Mouse (Mus musculus) embryo, embryonic 11.5 days (tissue): ENCODE measurements around the gene Ankrd12.

Experiments
- DNase-seq: peaks from one replicate; pipeline ENCODE4 v3.0.0-alpha.2; 2012; ENCODE audit warnings: low read depth, low spot score

Ankrd12 gene

DNA sequence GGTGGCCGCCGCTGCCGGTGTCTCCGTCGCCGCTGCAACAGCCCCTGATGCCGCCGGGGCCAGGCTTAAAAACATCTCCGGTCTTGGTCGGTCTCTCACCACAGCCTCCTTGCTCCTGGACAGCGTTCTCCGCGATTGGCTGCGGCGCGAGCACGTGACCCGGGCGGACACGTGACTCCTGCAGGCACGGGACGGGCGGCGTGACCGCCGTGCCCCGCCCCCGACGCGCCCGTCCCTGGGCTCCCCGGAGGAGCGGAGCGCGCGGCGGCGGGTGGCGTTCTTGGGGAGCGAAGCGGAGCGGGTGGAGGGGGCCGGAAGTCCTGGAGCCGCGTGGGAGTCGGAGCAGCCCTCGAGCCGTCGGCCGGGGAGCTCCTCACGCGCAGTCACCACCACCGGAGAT lies at the start of gene Ankrd12:
Gene Ankrd12 (minus strand): TSS at position 156 of the 400 bp plus-strand sequence.
- peak; percentile 88 for DNase-seq

DNA sequence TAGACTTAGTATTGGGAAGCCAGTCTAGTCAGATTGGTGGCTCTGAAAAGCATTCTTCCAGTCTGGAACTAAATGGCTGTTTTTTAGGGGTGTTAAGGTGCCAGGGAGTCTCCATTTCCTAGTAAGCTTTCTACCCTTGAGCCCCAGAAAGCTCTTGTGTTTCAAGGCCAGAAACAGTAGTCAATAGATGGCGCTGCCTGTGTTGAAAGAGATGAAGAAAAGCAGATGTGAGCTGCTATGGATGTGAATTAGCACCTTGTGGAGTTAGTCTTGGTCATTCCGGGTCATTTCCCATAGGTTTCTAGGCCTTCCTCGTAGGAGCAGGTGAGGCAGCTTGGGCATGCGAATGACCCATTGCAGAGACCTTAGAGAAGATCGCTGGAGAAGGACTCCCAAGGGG lies 48.3 kb upstream of the Ankrd12 start:
- DNase-seq, result no peak

DNA sequence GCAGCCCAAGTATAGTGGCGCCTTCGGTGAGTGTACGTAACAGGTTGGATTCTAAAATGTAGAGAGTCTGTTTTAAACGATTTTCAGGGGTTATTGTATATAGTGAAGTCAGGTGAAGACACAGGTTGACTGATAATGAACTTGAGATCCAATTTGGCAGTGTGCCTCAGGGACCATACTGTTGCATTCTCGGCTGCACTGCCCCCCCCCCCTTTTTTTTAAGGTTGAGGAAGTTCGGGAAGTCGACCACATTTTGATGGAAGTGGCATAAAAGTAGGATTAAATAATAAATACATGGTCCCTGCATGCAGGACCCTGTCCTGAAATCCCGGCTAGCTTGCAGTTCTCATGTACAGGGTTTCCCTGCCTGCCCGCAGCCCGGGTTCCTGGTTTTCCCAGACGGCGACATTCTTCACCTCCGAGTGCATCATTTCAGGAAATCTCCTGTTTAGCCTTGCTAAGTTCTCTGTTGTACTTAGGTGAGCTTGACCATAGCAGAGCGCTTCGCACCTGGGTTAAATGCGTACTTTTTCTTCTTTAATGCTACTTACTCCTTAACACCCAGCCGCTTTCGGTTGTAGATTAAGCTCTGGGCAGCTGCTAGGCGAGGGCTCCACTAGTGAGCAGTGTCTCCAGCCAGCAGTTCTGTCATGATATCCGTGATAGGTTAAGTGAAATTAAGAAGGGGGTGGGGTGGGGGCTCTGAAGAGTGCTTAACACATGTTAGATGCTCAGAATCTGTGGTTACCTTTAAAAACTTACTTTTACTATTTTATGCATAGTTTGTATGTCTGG lies 47.1 kb upstream of the Ankrd12 start:
- DNase-seq, result no peak

- peak; percentile 82 for DNase-seq
These were observed 46.4 kb upstream of the Ankrd12 start, which contains the start of gene Ddx11 for GRCm38 (mm10) chr17:66123066-66123815. Ddx11 (plus strand) TSS chr17:66123520.

DNA sequence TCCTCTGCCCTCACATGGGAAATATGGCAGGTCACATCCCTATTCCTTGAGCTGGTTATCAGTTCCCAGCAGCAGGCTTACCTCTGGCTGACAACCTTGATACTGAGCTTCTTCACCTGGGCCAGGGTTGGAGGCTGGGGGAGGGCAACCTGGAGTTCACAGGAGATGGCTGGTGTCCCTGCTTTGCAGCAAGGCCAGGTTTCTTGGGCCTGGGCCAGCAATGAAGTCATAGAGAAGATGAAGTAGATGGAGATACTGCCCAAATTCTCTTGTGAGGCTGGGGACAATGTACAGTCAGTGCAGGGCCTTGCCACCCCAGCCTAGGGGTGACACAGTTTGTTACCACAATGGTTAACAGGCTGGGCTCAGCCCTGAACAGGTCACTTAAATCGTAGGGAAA lies 43.8 kb upstream of the Ankrd12 start:
- no peak for DNase-seq

DNA sequence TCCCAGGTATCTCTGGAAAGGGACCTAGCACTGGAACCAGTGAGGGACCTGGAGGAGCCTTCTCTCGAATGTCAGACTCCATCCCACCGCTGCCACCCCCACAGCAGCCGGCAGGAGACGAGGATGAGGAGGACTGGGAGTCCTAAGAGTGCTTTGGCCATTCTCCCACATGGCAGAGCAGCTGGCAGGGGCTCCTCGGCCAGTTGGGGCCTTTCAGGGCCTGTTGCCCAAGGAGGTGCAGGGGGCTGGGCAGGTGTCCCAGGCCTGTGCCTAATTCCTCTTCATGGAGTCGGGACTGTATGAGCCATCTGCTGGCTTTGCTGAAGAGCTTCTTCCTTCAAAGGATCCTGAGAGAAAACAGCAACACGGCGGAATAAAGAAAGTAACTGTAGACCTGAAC lies 42.1 kb upstream of the Ankrd12 start:
- no peak for DNase-seq

DNA sequence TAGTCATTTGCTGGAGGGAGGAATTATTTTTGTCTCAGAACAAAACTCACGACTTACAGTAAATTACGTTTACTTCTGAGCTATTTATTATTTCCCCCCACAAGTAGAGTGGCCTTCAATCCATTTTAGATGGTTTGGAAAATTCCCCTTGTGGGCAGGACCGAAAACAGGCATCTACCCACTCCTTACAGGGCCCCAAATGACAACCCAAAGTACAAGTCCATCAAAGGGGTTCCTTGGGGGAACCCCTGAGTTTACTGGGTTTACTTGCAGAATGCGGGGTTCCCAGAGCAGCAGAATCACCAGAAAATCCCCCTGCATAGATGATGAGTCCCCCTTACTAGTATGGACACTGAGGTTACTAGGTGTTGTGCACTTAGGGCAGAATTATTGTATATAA lies 35.3 kb upstream of the Ankrd12 start:
- DNase-seq, result no peak

DNA sequence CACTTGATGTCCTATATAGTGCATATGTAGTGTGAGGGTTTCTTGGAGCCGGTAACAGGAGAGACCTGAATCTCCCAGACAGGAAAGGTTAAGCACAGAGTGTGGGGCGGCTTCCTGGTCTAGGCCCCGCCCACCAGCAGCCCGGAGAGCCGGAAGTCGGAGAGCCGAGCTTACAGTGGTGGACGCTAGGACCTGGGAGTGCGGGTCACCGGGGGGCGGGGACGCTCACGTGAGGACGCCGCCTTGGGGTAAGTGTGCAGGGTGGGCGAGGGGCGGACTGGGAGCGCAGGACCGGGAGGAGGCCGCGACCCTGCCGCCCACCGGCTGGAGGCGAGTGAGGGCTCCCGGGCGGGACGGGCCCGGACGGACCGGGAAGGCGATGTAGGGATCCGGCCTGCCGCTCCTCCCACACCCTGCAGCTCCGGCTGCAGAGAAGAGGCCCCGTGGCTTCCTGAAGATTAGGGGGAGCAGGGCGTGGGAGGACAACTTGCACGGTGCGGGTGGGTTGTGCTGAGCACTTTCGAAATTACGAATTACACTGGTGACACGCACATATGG lies 34.6 kb upstream of the Ankrd12 start, which contains the start of gene Washc1:
Gene Washc1 (plus strand): TSS at position 144 of the 558 bp plus-strand sequence.
- DNase-seq, result peak; percentile 84

GRCm38 (mm10) chr17:66110746-66111145 lies 33.9 kb upstream of the Ankrd12 start:
- no peak for DNase-seq

- no peak for DNase-seq
These were observed 31.3 kb upstream of the Ankrd12 start for GRCm38 (mm10) chr17:66108198-66108597.

DNA sequence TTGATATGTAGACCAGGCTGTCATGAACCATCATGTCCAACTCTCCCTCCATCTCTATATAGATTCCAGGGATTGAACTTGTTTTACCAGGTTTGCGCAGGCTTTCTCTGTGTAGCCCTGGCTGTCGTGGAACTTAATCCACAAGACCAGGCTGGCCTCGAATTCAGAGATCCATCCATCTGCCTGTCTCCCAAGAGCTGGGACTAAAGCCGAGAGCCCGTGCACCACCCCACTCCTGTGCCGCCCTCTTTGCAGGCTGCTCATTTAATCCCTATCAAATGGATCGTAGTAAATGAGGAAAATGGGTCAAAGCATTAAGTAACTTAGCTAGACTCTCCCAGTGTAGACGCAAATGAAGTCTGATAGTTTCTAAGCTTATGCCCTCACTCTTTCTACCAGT lies 30.6 kb upstream of the Ankrd12 start:
- no peak for DNase-seq

DNA sequence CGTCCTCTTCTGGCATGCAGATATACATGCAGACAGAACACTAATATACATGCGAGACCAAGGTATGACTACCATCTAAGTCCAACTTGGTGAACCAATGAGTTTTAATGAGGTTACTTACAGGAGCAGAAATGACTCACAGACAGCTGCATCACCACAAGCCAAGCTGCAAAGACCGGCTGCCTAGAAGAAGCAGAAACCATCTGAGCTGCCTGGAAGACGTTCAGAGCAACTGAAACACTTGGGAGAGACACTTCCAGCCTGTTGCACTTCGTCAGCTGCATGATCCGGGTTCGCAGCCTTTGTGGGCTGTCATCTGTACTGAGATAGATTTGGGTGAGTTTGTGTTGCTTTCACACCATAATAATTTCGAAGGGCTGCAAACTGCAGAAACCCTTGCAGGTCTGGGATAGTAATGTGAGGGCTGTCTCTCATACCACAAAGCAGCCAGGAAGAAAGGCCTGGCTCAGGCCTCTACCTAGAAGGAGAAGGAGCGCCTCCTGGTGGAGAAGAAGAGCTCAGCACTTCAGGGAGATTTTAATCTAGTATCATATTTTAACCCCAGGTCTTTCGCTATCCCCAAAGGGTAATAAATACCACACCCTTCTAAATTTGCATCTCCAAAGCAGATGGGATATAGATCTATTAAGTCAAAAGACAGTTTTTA lies 29.8 kb upstream of the Ankrd12 start:
- peak; percentile 56 for DNase-seq

GRCm38 (mm10) chr17:66104076-66104475 lies 27.2 kb upstream of the Ankrd12 start:
- DNase-seq, result no peak

GRCm38 (mm10) chr17:66101380-66102330 lies 24.8 kb upstream of the Ankrd12 start, which contains the start of gene Ndufv2:
Ndufv2 (minus strand) TSS chr17:66101559.
- DNase-seq, result peak; percentile 97

DNA sequence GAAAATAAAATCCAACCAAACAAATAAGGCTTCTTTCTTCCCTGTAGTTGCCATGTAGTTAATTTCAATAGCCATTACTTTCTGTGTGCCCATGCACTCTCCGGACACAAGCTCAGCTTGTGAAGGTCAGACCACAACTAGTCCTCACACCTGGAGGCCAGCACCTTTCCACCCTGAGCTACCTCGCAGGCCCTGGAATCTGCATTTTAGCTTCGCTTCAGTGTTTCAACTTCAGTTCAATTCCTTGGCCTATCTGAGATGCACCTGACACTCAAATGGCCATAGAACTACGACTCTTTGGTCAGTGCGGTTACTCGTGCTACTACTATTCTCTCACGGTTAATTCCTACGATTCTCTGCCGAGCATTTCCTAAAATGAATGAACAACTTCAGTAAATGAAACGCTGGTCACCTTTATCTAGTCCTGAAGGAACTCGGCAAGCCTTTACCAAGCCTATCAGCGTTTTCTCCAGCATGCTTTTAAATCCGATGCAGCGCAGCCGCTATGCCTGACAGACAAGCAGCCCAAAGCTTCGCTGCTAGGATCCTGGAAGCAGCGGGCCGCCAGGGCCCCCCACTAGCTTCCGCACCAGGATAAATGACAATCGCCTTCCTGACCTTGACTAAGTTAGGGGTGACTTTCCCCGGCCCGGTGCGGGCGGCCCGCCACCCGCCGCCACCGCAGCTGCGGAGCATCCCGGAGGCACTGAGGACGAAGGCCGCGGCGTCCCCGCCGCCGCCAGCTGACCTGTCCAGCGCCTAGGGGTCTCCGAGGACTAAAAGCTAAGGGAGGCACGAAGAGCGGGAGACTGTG lies 23.9 kb upstream of the Ankrd12 start:
- no peak for DNase-seq

GRCm38 (mm10) chr17:66092664-66093063 lies 15.8 kb upstream of the Ankrd12 start:
- DNase-seq, result no peak

- DNase-seq, result no peak
These were observed 15.2 kb upstream of the Ankrd12 start for GRCm38 (mm10) chr17:66092065-66092464.

DNA sequence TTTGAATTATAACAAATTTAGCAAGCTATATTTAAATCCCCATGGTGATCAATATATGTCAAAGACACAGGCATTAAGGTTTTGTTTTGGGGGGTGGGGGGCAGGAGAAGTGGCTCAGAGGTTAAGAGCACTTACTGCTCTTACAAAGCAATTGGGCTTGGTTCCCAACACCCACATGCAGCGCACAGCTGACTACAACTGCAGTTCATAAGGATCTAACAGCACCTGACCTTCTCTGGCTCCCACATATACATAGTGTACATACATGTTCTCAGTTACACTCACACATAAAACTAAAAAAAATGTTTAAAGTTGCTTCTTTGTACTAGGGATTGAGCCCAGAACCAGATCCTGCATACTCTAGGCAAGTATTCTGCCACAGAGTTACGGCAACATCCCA lies 14.5 kb upstream of the Ankrd12 start:
- no peak for DNase-seq

GRCm38 (mm10) chr17:66090251-66090650 lies 13.4 kb upstream of the Ankrd12 start:
- no peak for DNase-seq

- no peak for DNase-seq
These were observed 8.1 kb upstream of the Ankrd12 start for GRCm38 (mm10) chr17:66085038-66085437.
